8 mouse cellular contexts compared by ENCODE assay signal in genomic region chr2:148406971-148407869, GRCm38 (mm10). TPM values are rescaled to one million over a fixed set of nuclear protein-coding genes. Genes with fewer than 3 reads are reported as not detected.
DNase-seq lines count a peak whose midpoint lies in the region; ATAC-seq lines count a peak whose summit lies in the region.

No protein-coding gene starts in this region.

- peak; percentile 17 to 18 for DNase-seq in cerebellum, postnatal 14 days
- no peak for DNase-seq in cerebellum, adult 9-10 months
- peak; percentile 58 for DNase-seq in embryo, embryonic 9.5 days (ENCODE audit: extremely low spot score)
- peak; percentile 35 to 62 for DNase-seq in kidney, postnatal 36 days
- DNase-seq in layer of hippocampus, adult 8-10 months (ENCODE audit: low spot score in 2 of 2), result no peak

- H3K27me3 ChIP-seq in heart, embryonic 14.5 days (ENCODE audit: control insufficient read depth, insufficient read depth, low read length), result peaks cover 28% of the 10 kb centered on the region
- H3K27me3 ChIP-seq in stomach, embryonic 16.5 days (ENCODE audit: control insufficient read depth, insufficient read depth, low read length), result peaks cover 11% of the 10 kb centered on the region

- peak overlapping the region; percentile 39 to 48 for H3K4me3 ChIP-seq in heart, embryonic 14.5 days (ENCODE audit: control insufficient read depth in 1 of 2, insufficient read depth in 1 of 2, low read depth in 1 of 2, low read length in 2 of 2)
- peak overlapping the region; percentile 49 for H3K4me3 ChIP-seq in stomach, embryonic 16.5 days (replicated peaks; ENCODE audit: low read length)

- peak overlapping the region; percentile 93 for H3K4me2 ChIP-seq in heart, embryonic 14.5 days (ENCODE audit: low read length)
- peak overlapping the region; percentile 72 for H3K4me2 ChIP-seq in stomach, embryonic 16.5 days (ENCODE audit: low read depth, low read length)

- peak overlapping the region in 1 of 2 experiments; percentile 33; a peak in 2 of 4 replicates for H3K27ac ChIP-seq in heart, embryonic 14.5 days (replicated peaks in 1 of 2; ENCODE audit: control insufficient read depth in 1 of 2, insufficient read depth in 1 of 2, low read depth in 2 of 2, low read length in 2 of 2)
- H3K27ac ChIP-seq in stomach, embryonic 16.5 days (ENCODE audit: low read length), result peak overlapping the region; percentile 32; the same call in 1 of the 2 replicates

- peaks cover 8 to 15% of the 10 kb centered on the region in 2 experiments; a peak in 3 of 4 replicates for H3K4me1 ChIP-seq in heart, embryonic 14.5 days (ENCODE audit: control insufficient read depth in 2 of 2, insufficient read depth in 2 of 2, low read length in 2 of 2)
- H3K4me1 ChIP-seq in stomach, embryonic 16.5 days (ENCODE audit: control insufficient read depth, insufficient read depth, low read length), result peaks cover 6% of the 10 kb centered on the region

- peak; percentile 35 for ATAC-seq in heart, embryonic 14.5 days (ENCODE audit: insufficient number of reproducible peaks, insufficient read depth, low FRiP score, low read depth)
- peak; percentile 62 for ATAC-seq in megakaryocyte-erythroid progenitor cell, adult 5-6 weeks (replicated peaks; ENCODE audit: low FRiP score, low TSS enrichment, poor library complexity, severe bottlenecking)
- peak; percentile 37 for ATAC-seq in stomach, embryonic 16.5 days (ENCODE audit: insufficient read depth, low FRiP score)

- H3K9me3 ChIP-seq in heart, embryonic 14.5 days (ENCODE audit: control insufficient read depth, low read length), result no peaks in the 10 kb centered on the region
- no peaks in the 10 kb centered on the region for H3K9me3 ChIP-seq in stomach, embryonic 16.5 days (replicated peaks; ENCODE audit: control insufficient read depth, low read length)

- 3% methylated on average over 55 of the region's 55 CpGs for WGBS in heart, embryonic 14.5 days
- WGBS in stomach, embryonic 16.5 days, result 8% methylated on average over 55 of the region's 55 CpGs

- peak overlapping the region; percentile 70 for H3K9ac ChIP-seq in heart, embryonic 14.5 days (ENCODE audit: low read length)
- peak overlapping the region; percentile 68 for H3K9ac ChIP-seq in stomach, embryonic 16.5 days (ENCODE audit: low read length)

- no peaks in the 10 kb centered on the region for H3K36me3 ChIP-seq in heart, embryonic 14.5 days (ENCODE audit: control insufficient read depth, insufficient read depth, low read length)
- H3K36me3 ChIP-seq in stomach, embryonic 16.5 days (ENCODE audit: control insufficient read depth, insufficient read depth, low read length), result no peaks in the 10 kb centered on the region

RNA-seq across cellular contexts. Expression of gene Thbd, which starts 0.8 kb away (rescaled TPM):
- 13.6 and 20.0 TPM in 2 replicates for polyA plus RNA-seq in heart, embryonic 14.5 days (2014; fragmentation: Nextera tagmentation; extraction: Ambion mirVana)
- 0.52 and 3.5 TPM in 2 replicates for total RNA-seq in megakaryocyte-erythroid progenitor cell, adult 5-6 weeks (2014; fragmentation: Nextera tagmentation)
- total RNA-seq in megakaryocyte-erythroid progenitor cell, adult 5-6 weeks (2017), result 1.7 and 1.8 TPM in 2 replicates
- polyA plus RNA-seq in stomach, embryonic 16.5 days (2015; fragmentation: Nextera tagmentation; extraction: Ambion mirVana), result 33.7 and 37.3 TPM in 2 replicates
- 10 to 100 TPM in 1 of 4 experiments, 1 to 10 TPM in 3; 5.9 to 10.5 (median 7.9) TPM for total RNA-seq in layer of hippocampus, adult 8-10 months (2022)

RNA-seq across cellular contexts. Expression of gene Sstr4, which starts 12.1 kb away (rescaled TPM):
- polyA plus RNA-seq in heart, embryonic 14.5 days (2014; fragmentation: Nextera tagmentation; extraction: Ambion mirVana), result 0.78 and 1.5 TPM in 2 replicates
- total RNA-seq in megakaryocyte-erythroid progenitor cell, adult 5-6 weeks (2014; fragmentation: Nextera tagmentation), result not detected in 2 replicates
- total RNA-seq in megakaryocyte-erythroid progenitor cell, adult 5-6 weeks (2017), result not detected in 2 replicates
- 2.7 and 3.3 TPM in 2 replicates for polyA plus RNA-seq in stomach, embryonic 16.5 days (2015; fragmentation: Nextera tagmentation; extraction: Ambion mirVana)
- 10 to 100 TPM; 54.3 to 76.5 (median 65.3) TPM for total RNA-seq in layer of hippocampus, adult 8-10 months (2022)

RNA-seq across cellular contexts. Expression of gene Cd93, which starts 36.1 kb away (rescaled TPM):
- polyA plus RNA-seq in heart, embryonic 14.5 days (2014; fragmentation: Nextera tagmentation; extraction: Ambion mirVana), result 31.2 and 32.0 TPM in 2 replicates
- total RNA-seq in megakaryocyte-erythroid progenitor cell, adult 5-6 weeks (2014; fragmentation: Nextera tagmentation), result 4.0 and 7.3 TPM in 2 replicates
- total RNA-seq in megakaryocyte-erythroid progenitor cell, adult 5-6 weeks (2017), result 3.9 and 13.0 TPM in 2 replicates
- 11.6 and 11.7 TPM in 2 replicates for polyA plus RNA-seq in stomach, embryonic 16.5 days (2015; fragmentation: Nextera tagmentation; extraction: Ambion mirVana)
- total RNA-seq in layer of hippocampus, adult 8-10 months (2022), result 1 to 10 TPM; 3.1 to 4.3 (median 3.6) TPM

Comparison
In these comparisons a context has a peak if more than half of its experiments do, and no peak if none do; other contexts are left out.
1. DNase-seq: peak in cerebellum, postnatal 14 days (2 of 2), embryo, embryonic 9.5 days (single experiment) and kidney, postnatal 36 days (2 of 2); none in cerebellum, adult 9-10 months (single experiment) and layer of hippocampus, adult 8-10 months (0 of 2).
2. RNA of gene Sstr4, which starts 12.1 kb away (total RNA-seq): 54.3 to 76.5 TPM in layer of hippocampus, adult 8-10 months; not detected in megakaryocyte-erythroid progenitor cell, adult 5-6 weeks; every median in the first group is over 10 times any median in the second.
3. Peak in every context shown above with its lines, with median percentiles within 50 percentile points of each other: ATAC-seq.